Mouse (Mus musculus) megakaryocyte, embryonic 14.5 days (primary cell): ENCODE results near the gene Dclk1.

Experiments used
- FLI1 ChIP-seq: IDR thresholded peaks from 2 replicates; pipeline ENCODE4 v1.6.1; 2012; ENCODE audit warnings: low read length, inconsistent platforms, mixed read lengths
- GATA1 ChIP-seq: IDR thresholded peaks from 3 replicates; pipeline ENCODE4 v1.6.1; 2012; ENCODE audit warnings: mixed read lengths, low read length, inconsistent platforms, borderline replicate concordance

GRCm38 (mm10) chr3:55443725-55444124 lies 201.6 kb downstream of the Dclk1 start:
- no peak for TF ChIP-seq GATA1
- TF ChIP-seq FLI1 = no peak
